Mouse (Mus musculus): ENCODE data around the gene Kmt2e.
"Not testable (repeated sequence)": the region's sequence is repeated elsewhere in the genome, so short reads cannot be mapped to it uniquely, and the experiment has no call there.

Gene Kmt2e

DNA sequence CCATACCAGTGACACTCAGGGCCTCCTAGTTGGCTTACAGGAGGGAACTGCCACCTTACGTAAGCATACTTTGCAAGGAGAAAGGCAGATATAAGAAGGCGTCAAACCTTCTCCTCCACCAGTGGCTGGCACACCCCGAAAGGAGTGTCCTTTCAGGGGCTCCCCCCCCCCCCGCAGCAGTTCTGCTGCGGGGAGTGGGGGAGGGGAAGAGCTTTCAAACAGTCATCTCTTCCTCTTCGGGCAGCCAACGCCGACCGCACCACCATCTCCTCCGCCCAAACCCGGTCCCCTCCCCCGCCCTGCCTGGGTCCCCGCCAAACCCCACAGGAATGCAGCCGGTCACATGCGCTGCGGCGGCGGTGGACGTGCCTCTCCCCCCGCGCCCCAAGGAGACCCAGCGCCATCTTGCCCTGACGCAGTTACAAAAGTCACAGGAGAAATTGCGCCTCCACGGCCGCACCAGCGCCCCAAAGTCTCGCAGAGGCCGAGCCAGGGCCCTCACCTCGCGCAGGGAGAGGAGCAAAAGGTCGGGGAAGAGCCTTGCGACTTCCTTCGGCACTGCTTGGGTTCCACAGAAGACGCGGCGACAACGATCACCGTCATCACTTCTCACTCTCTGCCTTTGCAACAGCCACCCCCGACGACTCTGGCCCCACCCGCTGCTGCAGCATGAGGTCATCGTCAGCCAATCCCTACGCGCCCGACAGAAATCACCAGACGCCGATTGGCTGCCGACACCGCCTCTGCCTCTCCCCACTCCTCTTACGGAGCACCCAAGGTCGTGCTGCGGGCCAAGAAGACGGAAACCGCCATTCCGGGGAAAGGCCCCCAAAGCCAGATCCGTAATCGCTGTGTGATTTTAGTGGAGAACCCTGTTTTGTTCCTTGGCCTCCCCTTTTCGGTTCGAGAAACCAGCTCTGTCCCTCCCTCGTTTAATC lies 1.3 kb upstream of the Kmt2e start:
- DNase-seq (ENCODE audit: low read depth) = peak; percentile 90

DNA sequence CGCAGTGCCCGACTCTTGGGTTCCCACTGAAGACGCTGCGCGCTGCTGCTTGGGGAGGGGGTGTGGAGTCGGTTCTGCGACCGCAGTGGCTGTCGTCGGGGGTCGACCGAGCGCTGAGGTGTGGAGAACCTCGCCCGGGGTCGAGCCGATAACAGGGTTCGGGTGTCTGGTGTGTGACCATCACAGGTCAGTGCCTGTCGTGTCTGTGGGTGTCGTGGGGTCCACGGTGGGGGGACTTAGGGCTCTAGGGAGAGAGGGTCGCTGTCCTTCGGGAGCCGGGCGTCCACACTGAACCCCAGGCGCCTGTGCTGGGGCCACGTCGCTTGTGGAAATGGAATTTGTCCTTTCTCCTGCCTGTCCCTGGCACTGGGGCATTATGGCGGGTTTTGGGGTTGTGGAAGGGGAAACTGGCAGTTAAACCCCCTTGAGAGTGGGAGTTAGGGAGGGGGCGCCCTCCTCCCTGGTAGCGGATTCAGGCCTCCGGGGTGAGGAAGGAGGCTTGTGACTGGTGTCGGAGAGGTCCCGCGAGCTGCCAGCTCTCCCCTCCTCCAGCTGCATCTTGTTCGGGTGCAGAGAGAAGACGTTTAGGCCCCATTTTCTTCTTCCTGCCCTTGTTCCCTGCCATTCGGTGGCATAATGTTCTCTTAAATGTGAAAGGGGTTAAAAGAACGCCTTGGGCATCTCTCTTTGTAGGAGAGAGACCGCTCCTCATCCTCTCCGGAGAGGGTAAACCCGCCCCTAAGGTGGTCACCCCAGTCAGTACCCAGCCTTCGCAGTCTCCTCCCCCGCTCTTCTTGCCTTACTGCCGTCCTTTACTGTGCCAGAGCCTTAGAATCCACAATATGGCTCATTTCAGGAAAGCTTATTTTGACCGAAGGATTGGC lies 599 bp downstream of the Kmt2e start:
- DNase-seq (ENCODE audit: low read depth) = peak; percentile 45

DNA sequence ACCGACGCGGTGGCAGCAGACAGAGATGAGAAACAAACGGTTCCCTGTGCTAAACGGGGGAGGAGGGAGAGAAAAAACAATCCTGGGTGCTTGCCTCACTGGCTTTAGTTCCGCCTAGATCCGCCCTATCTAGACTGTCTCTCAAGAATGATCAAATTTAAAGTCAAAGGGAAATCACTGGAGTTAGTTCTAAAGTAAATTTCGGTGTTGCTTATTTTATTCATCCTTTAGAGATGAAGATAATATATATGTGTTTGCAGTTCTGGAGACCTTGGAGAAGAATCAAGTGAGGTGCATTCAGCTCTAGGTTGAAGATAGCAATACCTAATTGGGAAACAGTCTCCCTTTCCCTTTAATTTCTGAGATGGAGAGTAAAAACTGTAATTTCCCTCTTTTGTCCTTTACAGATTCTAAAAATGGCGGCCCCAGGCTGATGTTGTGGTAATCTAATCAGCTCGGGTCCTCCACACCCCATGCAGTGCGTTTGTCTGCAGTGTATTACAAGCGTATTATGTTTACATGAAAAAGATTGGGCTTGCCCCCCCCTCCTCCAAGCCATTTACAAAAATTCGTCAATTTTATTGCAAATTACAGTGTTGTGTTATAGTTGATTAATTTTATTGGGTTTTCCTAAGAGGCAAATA lies 1.4 kb downstream of the Kmt2e start:
- peak; percentile 51 for DNase-seq (ENCODE audit: low read depth)

DNA sequence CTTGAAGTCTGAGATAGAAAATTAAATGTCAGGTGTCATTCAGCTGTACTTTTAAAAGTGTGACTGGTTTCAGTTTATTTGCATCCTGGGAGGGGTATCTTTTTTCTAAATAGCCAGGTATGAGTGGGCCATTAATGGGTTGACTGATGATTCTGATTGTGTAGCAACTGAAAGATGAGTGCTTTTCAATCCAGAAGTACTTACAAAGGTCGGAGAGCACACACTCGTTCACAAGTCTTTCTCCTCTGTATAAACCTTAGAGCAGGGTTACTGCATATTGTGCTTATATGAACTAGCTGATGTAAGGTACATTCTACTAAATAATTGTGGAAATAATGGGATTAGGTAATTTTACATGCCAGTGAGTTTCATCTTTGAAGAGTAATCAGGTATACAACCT lies 2.5 kb downstream of the Kmt2e start:
- DNase-seq (ENCODE audit: low read depth) = no peak

DNA sequence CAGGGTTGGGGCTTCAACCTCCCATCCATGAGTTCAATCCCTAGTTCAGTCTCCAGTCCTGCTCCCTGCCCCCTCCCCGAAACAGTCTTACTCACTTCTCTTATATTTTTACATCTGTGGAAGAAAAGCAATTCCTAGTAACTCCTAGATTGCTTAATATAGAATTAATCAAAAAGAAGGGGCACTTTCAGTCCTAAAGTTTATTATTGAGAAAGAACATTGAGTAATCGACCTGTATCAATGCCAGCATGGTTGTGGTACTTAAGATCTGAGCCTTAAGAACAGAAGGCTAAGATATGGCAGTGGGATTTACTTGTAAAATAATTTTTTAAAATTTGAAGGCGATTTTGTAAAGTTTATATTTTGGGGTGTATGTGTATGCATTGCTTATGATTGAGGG lies 5.6 kb downstream of the Kmt2e start:
- no peak for DNase-seq (ENCODE audit: low read depth)

DNA sequence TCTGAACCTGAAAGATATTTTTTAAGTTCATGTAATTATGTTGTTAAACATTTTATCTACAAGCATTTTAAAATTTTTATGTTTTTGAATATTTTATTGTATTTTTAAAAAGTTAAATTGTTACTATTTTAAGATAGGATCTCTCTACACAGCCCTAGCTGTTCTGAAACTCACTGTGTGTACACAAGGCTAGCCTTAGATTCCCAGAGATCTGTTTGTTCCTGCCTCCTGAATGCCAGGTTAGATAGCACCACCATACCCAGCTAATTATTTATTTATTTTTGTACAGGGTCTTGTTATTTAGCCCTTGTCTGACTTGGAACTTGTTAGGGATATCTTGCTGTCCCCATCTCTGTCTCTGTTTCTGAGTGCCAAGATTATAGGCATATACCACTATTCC lies 6.3 kb downstream of the Kmt2e start:
- DNase-seq (ENCODE audit: low read depth) = no peak

DNA sequence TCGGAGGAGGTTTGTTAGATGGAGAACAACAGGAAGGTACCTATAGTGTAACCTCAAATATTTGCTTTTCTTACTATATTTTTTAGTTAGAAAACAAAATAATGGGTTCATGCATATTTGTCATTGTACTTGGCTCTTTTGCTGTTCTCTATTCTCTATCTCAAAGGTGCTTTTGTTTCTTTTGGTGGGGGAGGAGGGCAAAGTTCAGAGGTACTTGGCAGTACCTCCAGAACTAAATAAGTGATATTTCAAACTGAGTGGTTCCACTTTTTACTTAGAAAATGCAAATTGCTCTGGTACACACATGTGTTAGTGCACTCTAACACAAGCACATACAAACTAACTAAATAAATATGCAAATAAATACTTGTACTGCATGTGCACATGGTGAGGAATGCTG lies 7.7 kb downstream of the Kmt2e start:
- DNase-seq (ENCODE audit: low read depth) = no peak

DNA sequence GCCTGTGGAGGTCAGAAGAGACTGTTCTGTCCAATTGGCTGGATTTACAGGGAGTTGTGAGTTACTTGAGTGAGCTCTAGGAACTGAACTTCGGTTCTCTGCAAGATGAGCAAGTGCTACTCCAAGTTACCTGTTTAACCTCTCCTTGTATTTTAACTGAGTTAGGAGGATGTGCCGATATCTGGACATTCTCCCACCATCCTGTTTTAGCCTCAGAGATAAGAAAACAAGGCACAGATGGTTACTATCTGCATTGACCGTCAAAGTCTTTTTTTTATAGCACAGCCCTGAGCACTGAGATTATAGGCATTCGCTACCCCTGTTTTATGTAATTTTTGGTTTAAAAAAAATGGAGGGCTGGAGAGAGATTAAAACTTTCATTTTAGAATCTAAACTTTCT lies 10.2 kb downstream of the Kmt2e start:
- no peak for DNase-seq (ENCODE audit: low read depth)

DNA sequence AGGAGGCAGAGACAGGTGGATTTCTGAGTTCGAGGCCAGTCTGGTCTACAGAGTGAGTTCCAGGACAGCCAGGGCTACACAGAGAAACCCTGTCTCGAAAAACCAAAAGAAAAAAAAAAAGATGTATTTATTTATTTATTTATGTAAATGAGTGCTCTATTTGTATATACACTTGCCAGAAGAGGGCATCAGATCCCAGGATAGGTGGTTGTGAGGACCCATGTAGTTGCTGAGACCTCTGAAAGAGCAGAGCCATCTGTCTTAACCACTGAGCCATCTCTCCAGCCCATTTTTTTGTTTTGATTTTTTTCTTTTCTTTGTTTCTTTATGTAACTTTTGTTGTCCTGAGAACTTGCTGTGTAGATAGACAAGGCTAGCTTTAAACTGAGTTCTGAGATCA lies 19.3 kb downstream of the Kmt2e start:
- not testable (repeated sequence) for DNase-seq (ENCODE audit: low read depth)

DNA sequence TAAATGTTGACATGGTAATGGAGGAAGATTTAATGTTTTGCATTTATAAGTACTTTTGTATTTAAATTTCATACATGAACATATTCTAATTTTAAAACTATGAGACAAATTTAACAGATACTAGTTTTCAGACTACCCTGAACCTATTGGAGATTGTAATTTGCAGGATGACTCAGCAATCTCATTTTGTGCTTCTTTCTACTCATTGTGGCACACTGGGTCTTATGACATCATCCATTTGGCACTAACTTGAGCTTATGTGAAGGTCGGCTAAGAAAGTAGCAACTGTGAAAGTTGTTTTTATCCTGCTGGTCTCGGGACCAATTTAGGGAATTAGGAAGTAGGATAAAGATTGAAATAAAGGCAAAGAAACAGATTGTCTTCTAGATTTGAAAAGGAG lies 27.4 kb downstream of the Kmt2e start:
- no peak for DNase-seq (ENCODE audit: low read depth)

DNA sequence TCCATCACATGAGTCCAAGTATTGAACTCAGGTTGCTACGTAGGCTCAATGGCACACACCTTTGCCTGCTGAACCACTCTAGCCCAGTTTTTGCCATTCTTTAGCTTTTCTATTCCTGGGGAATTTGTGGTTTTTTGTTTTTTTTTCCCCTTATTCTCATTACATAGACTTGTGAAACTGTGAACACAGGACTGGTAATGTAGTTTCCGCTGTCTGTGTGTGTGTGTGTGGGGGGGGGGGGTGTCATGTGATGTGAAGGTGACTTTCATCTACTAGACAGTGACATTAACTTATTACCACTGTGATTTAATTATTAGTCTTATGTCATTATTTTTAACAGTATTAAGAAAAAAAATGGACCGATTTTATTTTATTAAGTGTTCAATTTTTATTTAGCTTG lies 30.0 kb downstream of the Kmt2e start:
- DNase-seq (ENCODE audit: low read depth) = no peak

DNA sequence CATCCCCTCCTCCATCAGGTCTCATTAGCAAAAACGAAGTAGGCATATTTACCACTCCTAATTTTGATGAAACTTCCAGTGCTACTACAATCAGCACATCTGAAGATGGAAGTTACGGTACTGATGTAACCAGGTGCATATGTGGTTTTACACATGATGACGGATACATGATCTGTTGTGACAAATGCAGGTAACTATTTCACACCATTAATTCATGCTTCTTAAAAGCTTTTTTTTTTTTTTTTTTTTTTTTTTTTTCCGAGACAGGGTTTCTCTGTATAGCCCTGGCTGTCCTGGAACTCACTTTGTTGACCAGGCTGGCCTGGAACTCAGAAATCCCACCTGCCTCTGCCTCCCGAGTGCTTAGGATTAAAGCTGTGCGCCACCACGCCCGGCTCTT lies 30.5 kb downstream of the Kmt2e start:
- DNase-seq (ENCODE audit: low read depth) = no peak

DNA sequence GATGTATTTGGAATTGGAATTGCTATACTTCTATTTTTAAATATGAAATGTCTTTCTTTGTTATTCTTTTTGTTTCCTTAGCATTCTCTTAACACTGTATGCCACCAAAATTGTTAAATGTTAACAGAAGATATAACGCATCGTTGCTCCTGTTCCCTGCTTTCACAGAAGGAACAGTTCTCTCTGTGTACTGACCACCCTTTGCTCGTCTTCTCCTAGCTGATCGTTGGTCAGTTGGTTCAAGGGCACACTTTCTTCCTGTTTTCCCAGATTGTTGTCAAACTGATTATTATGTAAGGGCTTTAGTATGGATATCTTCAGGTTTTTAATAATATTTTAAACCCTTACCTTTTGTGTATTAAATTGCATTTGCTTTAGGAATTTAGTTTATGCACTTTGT lies 32.3 kb downstream of the Kmt2e start:
- DNase-seq (ENCODE audit: low read depth) = no peak

DNA sequence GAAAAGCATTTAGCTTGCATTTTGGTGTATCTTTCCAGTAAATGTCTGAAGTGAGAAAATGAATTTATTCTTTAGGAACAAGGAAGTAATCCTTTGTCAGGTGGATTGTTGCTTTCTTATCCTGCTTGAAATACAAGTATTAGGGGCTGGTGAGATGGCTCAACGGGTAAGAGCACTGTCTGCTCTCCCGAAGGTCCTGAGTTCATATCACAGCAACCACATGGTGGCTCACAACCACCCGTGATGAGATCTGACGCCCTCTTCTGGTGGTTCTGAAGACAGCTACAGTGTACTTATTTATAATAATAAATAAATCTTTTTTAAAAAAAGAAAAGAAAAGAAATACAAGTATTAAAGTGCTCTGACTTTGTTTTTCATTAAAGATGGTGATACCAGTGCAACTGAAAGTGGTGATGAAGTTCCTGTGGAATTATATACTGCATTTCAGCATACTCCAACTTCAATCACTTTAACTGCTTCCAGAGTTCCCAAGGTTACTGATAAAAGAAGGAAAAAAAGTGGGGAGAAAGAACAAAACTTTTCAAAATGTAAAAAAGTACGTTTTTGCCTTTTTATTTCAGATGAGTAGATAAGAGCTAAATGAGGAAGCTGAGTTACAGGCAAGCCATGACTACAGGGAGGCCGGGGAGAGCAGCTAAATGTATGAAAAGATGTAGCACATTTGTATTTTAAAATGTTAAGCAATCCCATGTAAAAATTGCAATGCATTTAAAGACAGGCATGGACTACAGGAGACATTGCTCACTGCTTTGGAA lies 39.0 kb downstream of the Kmt2e start:
- DNase-seq (ENCODE audit: low read depth) = no peak

DNA sequence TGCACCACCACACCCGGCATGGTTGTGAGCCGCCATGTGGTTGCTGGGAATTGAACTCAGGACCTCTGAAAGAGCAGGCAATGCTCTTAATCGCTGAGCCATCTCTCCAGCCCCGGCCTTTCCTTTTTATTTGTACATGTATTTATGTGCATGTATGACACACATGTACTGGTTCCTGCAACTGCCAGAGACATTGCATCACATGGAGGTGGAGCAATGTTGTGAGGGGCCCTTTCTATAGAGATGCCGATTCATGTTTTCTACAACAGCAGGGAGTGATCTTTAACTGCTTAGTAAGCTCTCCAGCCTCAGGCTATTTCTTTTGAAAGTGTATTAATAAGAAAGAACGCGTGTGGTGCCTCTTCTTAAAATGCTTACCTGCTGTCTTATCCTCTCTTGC lies 49.6 kb downstream of the Kmt2e start:
- DNase-seq (ENCODE audit: low read depth) = no peak

DNA sequence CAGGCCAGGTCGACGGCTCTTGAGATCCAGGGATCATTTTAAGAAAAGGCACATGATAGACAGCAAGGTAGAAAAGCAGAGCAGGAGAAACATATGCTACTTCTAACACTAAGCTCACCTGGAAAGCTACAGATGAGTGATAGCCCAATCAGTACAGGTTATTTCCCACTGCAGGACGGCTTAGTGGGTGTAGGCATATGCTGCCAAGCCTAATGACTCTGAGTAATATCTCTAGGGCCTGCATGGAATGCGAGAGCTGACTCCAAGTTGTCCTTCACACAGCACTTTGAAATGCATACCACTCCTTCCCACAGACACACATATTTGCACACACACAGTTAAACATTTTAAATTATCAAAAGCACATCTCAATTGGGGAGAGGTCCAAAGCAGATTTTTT lies 55.0 kb downstream of the Kmt2e start:
- no peak for DNase-seq (ENCODE audit: low read depth)

DNA sequence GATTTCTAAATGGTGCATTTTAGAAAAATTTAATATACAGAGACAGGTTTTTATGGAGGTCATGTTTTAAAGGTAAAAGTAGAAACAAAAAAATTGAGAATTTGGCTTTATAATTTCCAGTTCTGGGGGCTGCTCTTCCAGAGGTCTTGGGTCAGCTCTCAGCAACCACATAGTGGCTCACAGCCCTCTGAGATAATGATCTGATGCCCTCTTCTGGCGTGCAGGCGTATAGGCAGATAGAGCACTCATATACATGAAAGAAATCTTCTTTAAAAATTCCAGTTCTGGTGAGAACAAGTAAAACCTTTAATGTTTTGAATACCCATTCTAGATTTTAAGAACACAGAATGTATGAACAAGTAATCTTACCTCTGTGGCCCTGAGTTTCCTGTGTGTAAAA lies 56.6 kb downstream of the Kmt2e start:
- no peak for DNase-seq (ENCODE audit: low read depth)

DNA sequence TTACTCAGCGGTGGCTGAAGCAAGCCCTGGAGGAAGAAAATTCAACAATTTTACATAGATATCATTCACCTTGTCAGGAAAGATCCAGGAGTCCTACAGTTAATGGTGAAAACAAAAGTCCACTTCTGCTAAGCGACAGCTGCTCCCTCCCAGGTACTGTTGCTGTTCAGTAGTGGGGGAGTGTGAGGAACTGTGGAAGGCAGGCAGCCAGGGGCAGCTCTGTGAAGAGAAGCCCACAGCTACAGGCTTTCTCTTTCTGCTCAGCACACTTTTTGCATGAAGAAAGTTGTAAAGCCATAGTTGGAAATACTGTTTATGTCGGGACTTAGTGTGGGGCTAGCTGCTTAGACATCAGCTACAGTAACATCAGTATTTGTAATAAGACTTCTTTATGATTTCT lies 62.2 kb downstream of the Kmt2e start:
- no peak for DNase-seq (ENCODE audit: low read depth)

DNA sequence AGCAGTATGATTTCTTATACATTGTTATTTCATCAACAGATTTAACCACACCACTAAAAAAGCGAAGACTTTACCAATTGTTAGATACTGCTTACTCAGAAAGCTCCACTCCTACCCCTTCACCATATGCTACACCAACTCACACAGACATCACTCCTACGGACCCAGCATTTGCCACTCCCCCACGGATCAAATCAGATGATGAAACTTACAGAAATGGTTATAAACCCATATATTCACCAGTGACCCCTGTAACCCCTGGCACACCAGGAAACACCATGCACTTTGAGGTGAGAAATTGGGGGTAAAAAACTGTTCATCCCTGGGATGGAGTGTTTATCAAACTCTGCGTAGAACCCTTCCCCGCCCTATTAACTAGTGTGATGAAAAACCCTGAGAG lies 62.7 kb downstream of the Kmt2e start:
- no peak for DNase-seq (ENCODE audit: low read depth)

DNA sequence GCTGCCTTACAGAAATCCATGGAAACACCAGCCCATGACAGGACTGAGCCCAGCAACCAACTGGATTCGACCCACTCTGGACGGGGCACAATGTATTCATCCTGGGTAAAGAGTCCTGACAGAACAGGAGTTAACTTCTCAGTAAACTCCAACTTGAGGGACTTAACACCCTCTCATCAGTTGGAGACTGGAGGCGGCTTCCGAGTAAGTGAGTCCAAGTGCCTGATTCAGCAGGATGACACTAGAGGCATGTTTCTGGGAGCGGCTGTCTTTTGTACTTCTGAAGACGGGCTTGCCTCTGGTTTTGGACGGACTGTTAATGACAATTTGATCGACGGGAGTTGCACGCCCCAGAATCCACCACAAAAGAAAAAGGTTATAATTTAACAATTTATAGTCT lies 63.7 kb downstream of the Kmt2e start:
- no peak for DNase-seq (ENCODE audit: low read depth)

DNA sequence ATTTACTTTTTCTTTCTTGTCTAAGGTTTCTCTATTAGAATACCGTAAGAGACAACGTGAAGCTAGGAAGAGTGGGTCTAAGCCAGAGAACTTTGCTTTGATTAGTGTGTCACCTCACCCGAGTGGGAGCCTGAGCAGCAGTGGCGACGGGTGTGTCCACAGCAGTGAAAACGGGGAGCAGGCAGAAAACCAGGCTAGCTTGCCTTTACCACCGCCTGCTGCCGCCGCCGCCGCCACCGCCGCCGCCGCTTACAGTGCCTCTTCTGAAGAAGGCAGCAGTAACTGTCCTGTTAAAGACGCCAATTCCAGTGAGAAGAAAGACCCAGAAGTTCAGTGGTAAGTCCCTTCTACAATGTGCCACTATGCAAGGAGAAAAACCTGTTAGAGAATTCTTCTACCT lies 65.0 kb downstream of the Kmt2e start:
- DNase-seq (ENCODE audit: low read depth) = no peak

DNA sequence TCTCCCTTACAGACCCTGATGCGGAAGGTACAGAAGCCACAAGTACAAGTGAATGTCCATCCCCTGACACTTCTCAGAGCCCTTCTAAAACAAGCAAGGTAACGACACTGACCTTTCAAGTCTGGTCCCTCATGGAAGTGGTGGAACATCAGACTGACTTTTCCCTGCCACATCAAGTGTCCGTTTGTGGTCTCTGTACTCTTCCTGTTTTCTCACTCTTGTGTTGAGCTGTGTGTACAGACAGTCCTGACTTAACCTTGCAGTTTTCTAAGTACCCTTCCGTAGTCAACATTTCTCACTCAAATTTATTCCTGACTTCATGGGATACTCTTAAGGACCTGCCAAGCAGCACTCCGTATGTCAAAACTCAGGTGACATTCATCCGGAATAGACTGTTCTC lies 66.5 kb downstream of the Kmt2e start:
- DNase-seq (ENCODE audit: low read depth) = no peak

All from c-Kit-positive CD71-positive TER-119-negative erythroid progenitor cells, embryonic 14.5 days (primary cell).